Mouse (Mus musculus) small intestine, adult 2 months (tissue): ENCODE data around the gene Tmppe.

Experiments used
- CTCF ChIP-seq: fragments of 200-500 bp; IDR thresholded peaks from 2 replicates; pipeline ENCODE4 v1.5.1; 2012; ENCODE audit warnings: low read depth, mild to moderate bottlenecking, control low read depth, inconsistent platforms, low read length, moderate library complexity, mixed read lengths; ENCODE audit not compliant: insufficient replicate concordance, insufficient read length; ENCODE audit errors: extremely low read depth
- POLR2A ChIP-seq: fragments of 200-500 bp; IDR thresholded peaks from 2 replicates; pipeline ENCODE4 v1.6.1; 2012; ENCODE audit warnings: low read depth, mild to moderate bottlenecking, control low read depth, inconsistent platforms, low read length, moderate library complexity

GRCm38 (mm10) chr9:114384691-114385090 lies 16.2 kb upstream of the Tmppe start:
- TF ChIP-seq POLR2A: no peak
- TF ChIP-seq CTCF: no peak
